Mouse (Mus musculus) small intestine, adult 2 months (tissue): ENCODE measurements around the gene Tbc1d14.

Experiments
- CTCF ChIP-seq: fragments of 200-500 bp; IDR thresholded peaks from 2 replicates; pipeline ENCODE4 v1.5.1; 2012; ENCODE audit warnings: low read depth, mild to moderate bottlenecking, control low read depth, inconsistent platforms, low read length, moderate library complexity, mixed read lengths; ENCODE audit not compliant: insufficient replicate concordance, insufficient read length; ENCODE audit errors: extremely low read depth
- POLR2A ChIP-seq: fragments of 200-500 bp; IDR thresholded peaks from 2 replicates; pipeline ENCODE4 v1.6.1; 2012; ENCODE audit warnings: low read depth, mild to moderate bottlenecking, control low read depth, inconsistent platforms, low read length, moderate library complexity

DNA sequence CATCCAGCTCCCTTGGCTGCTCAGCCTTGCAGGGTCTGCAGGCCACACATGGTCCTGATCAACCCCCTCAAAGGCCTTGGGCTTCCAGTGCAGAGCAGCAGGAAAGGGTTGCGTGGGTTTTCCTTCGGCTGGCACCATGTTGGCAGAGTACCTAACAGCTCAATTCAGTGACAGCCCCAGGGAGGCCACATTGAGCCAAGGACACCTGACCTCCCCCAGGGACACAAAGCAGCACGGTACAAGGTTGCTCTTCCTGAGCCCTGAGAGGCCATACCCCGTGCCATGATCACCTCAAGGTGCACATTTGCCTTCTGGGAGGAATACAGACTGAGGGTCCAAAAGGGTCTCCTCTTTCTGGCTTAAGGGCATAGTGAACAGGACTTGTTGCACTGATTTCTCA lies 148.5 kb downstream of the Tbc1d14 start:
- TF ChIP-seq CTCF = no peak
- TF ChIP-seq POLR2A = no peak
